Mouse (Mus musculus): ENCODE results near the gene Banp. TPM values are rescaled to one million over a fixed set of nuclear protein-coding genes. Genes with fewer than 3 reads are reported as not detected.

The Banp gene
- 47.2 and 57.7 TPM in 2 replicates for polyA plus RNA-seq (2014; fragmentation: Nextera tagmentation; extraction: Ambion mirVana)

DNA sequence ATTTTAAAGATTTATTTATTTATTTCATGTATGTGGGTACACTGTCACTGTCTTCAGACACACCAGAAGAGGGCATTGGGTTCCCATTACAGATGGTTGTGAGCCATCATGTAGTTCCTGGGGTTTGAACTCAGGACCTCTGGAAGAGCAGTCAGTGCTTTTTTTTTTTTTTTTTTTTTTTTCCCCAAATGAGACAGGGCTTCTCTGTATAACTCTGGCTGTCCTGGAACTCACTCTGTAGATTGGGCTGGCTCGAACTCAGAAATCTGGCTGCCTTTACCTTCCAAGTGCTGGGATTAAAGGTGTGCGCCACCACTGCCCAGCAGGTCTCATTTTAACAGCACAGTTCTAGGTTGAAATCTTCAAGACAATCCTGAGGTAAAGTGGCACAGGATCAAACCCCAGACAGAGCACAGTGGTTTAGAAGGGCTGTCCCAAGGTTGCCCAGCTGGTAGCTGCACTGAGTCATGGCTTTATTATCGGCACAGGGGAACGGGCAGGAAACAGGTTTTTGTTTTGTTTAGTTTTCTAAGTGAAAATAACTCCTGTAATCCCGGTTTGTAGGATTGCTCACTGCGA is at the start of gene Banp:
TSS of gene Banp (plus strand) at position 529 of the 579 bp plus-strand sequence.
- peak within 1 kb of the TSS; percentile 93 for H3K4me3 ChIP-seq (ENCODE audit: low read depth, low read length)
- peaks cover 33% of the 10 kb centered on the region for H3K4me1 ChIP-seq (ENCODE audit: control insufficient read depth, insufficient read depth, low read length)
- no peak for DNase-seq (ENCODE audit: low spot score)
- H3K36me3 ChIP-seq (ENCODE audit: control insufficient read depth, insufficient read depth, low read length): peaks cover 6% of the 10 kb centered on the region
- H3K9me3 ChIP-seq (replicated peaks; ENCODE audit: control insufficient read depth, low read length): no peaks in the 10 kb centered on the region
- no peaks in the 10 kb centered on the region for H3K27me3 ChIP-seq (replicated peaks; ENCODE audit: control insufficient read depth, insufficient read depth, low read length)
- ATAC-seq: no peak
- H3K9ac ChIP-seq (ENCODE audit: low read length): peak within 1 kb of the TSS; percentile 97
- peak within 1 kb of the TSS; percentile 80 for H3K4me2 ChIP-seq (ENCODE audit: low read length)
- WGBS: 64% methylated on average over 6 of the region's 6 CpGs
- peak within 1 kb of the TSS; percentile 96 for H3K27ac ChIP-seq (ENCODE audit: low read depth, low read length)

DNA sequence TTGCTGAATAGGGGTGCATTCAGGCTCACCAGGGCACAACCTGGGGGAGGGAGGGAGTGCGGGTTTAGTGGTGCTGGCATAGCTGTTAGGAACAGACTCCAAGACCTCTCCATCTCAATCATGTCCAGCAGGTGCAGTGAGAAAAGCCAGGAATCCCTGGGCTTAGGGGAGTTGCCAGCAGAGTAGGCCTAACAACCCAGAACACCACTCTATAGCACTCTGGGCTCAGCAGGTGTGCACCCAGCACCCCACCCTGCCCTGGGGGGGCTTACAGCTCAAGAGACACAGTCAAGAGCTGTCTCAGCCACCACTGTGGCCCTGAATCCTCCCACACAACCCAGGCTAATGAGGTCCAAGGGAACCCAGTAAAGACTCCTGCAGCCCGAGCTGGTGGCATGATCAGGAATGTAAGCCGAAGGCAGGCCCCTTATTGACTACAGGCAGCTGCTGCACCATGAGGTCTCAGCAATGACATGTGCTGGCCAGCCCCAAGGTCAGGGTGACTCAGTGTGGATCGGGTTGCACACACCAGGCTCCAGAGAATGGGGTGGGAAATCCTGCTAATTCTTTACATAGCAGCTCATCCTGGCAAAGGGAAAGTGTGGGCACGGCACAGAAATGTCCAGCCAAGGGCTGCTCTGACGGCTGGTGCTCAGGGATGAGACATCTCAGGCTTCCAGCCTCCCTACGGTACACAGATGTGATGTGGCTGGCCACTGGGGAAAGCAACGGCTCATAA is 47.9 kb upstream of the Banp start:
- Histone ChIP-seq H3K4me1 (ENCODE audit: control insufficient read depth, insufficient read depth, low read length) (peaks cover 41% of the 10 kb centered on the region), H3K27me3 (replicated peaks; ENCODE audit: control insufficient read depth, insufficient read depth, low read length) (no peaks in the 10 kb centered on the region), H3K27ac (ENCODE audit: low read depth, low read length) (no peak overlapping the region), H3K9me3 (replicated peaks; ENCODE audit: control insufficient read depth, low read length) (no peaks in the 10 kb centered on the region), H3K4me3 (ENCODE audit: low read depth, low read length) (no peak overlapping the region), H3K4me2 (ENCODE audit: low read length) (0 out of 2 replicates have a peak overlapping the region, but pooled peaks have one; percentile 6), H3K36me3 (ENCODE audit: control insufficient read depth, insufficient read depth, low read length) (no peaks in the 10 kb centered on the region), H3K9ac (ENCODE audit: low read length) (0 out of 2 replicates have a peak overlapping the region, but pooled peaks have one; percentile 25)
- ATAC-seq: no peak
- 71% methylated on average over 8 of the region's 8 CpGs for WGBS
- no peak for DNase-seq (ENCODE audit: low spot score)

DNA sequence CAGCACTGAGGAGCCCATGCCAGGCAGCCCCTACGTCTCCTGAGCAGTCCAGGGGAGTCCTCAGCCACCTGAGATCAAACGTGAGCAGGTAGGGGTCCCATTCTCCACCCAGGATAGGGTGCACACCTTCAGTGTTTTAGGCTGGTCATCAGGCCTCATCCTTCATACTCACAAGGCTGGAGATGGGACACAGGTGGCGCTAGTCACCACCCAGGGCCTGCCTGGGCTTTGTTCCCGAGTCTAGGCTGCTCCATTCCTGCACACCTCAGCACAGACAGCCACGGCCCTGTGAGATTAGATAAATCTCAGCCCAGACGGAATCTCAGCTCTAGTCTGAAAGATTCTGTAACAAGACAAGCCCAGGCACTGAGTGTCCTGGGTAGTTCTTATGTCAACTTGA is 45.6 kb upstream of the Banp start:
- H3K4me1 ChIP-seq (ENCODE audit: control insufficient read depth, insufficient read depth, low read length): peaks cover 23% of the 10 kb centered on the region
- H3K4me2 ChIP-seq (ENCODE audit: low read length): no peak overlapping the region
- no peaks in the 10 kb centered on the region for H3K36me3 ChIP-seq (ENCODE audit: control insufficient read depth, insufficient read depth, low read length)
- 66% methylated on average over 6 of the region's 6 CpGs for WGBS
- DNase-seq (ENCODE audit: low spot score): no peak
- ATAC-seq: no peak
- no peak overlapping the region for H3K27ac ChIP-seq (ENCODE audit: low read depth, low read length)
- no peaks in the 10 kb centered on the region; the same call in 1 of the 2 replicates for H3K27me3 ChIP-seq (replicated peaks; ENCODE audit: control insufficient read depth, insufficient read depth, low read length)
- H3K4me3 ChIP-seq (ENCODE audit: low read depth, low read length): no peak overlapping the region
- H3K9ac ChIP-seq (ENCODE audit: low read length): 0 out of 2 replicates have a peak overlapping the region, but pooled peaks have one; percentile 26
- H3K9me3 ChIP-seq (replicated peaks; ENCODE audit: control insufficient read depth, low read length): no peaks in the 10 kb centered on the region

DNA sequence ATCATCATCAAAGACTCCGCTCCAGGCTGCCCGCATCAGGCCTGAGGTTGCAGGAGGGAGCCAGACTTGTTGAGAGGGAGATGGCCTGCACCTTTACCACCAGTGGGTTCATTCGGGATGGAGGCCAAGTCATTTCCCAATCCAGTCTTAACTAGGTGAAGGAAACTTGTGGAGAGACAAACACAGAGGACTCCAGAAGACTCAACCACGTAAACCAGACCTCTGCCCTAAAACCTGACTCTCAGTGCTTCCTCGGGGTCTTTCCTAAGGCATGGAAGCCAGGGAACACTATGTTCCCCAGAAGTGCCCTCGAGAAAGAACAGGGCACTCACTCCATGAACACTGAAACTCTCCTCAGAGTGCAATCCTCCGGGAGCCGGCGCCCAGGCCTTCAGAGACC is 44.6 kb upstream of the Banp start:
- 86% methylated on average over 9 of the region's 9 CpGs for WGBS
- no peaks in the 10 kb centered on the region for H3K36me3 ChIP-seq (ENCODE audit: control insufficient read depth, insufficient read depth, low read length)
- no peak overlapping the region for H3K4me2 ChIP-seq (ENCODE audit: low read length)
- peak overlapping the region; percentile 37 for H3K9ac ChIP-seq (ENCODE audit: low read length)
- peaks cover 18% of the 10 kb centered on the region for H3K4me1 ChIP-seq (ENCODE audit: control insufficient read depth, insufficient read depth, low read length)
- H3K27me3 ChIP-seq (replicated peaks; ENCODE audit: control insufficient read depth, insufficient read depth, low read length): no peaks in the 10 kb centered on the region; the same call in 1 of the 2 replicates
- ATAC-seq (no peak), DNase-seq (ENCODE audit: low spot score) (no peak)
- no peak overlapping the region for H3K27ac ChIP-seq (ENCODE audit: low read depth, low read length)
- no peaks in the 10 kb centered on the region for H3K9me3 ChIP-seq (replicated peaks; ENCODE audit: control insufficient read depth, low read length)
- 0 out of 2 replicates have a peak overlapping the region, but pooled peaks have one; percentile 75 for H3K4me3 ChIP-seq (ENCODE audit: low read depth, low read length)

DNA sequence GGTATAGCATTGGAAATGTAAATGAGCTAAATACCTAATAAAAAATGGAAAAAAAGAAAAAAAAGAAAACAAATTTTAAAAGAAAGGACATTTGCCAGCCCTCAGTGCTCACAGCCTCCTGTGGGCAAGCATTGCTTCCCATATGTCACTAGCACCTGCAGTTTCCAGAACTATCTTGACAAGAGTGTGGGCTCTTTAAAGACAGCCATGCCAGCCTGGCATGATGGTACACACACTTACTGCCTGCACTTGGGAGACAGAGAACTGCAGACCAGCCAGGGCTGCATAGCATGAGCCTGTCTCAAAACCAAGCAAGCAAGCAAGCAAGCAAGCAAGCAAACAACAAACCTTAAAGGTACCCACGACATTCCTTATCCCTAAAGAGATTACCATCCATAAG is 44.1 kb upstream of the Banp start:
- no peak for DNase-seq (ENCODE audit: low spot score)
- Histone ChIP-seq H3K4me3 (ENCODE audit: low read depth, low read length) (peak overlapping the region; percentile 75; the same call in 1 of the 2 replicates), H3K36me3 (ENCODE audit: control insufficient read depth, insufficient read depth, low read length) (no peaks in the 10 kb centered on the region), H3K4me2 (ENCODE audit: low read length) (peak overlapping the region; percentile 95), H3K27me3 (replicated peaks; ENCODE audit: control insufficient read depth, insufficient read depth, low read length) (no peaks in the 10 kb centered on the region; the same call in 1 of the 2 replicates), H3K27ac (ENCODE audit: low read depth, low read length) (no peak overlapping the region), H3K4me1 (ENCODE audit: control insufficient read depth, insufficient read depth, low read length) (peaks cover 18% of the 10 kb centered on the region), H3K9me3 (replicated peaks; ENCODE audit: control insufficient read depth, low read length) (no peaks in the 10 kb centered on the region), H3K9ac (ENCODE audit: low read length) (peak overlapping the region; percentile 74)
- WGBS: 56% methylated on average over 1 of the region's 1 CpGs
- ATAC-seq: no peak

DNA sequence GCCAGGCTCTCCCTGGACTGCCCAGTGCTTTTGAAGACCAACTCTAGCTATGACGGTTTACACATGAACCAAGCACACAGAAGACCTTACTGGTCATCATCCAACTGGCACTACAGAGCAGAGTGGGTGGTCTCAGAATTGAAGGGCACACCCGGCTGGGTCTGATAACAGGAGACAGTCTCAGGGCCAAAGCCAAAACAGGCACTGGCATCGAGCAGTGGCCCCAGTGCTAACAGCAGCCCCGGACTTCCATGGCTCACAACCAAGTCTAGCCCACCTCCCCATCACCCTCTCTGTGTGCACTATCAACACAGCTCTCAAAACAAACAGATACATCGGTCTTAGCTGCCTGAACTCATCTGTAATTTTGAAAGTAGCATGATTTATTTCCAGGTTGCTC is 43.7 kb upstream of the Banp start:
- no peaks in the 10 kb centered on the region for H3K9me3 ChIP-seq (replicated peaks; ENCODE audit: control insufficient read depth, low read length)
- peak overlapping the region; percentile 95 for H3K4me2 ChIP-seq (ENCODE audit: low read length)
- peak overlapping the region; percentile 74 for H3K9ac ChIP-seq (ENCODE audit: low read length)
- no peak overlapping the region for H3K27ac ChIP-seq (ENCODE audit: low read depth, low read length)
- 32% methylated on average over 5 of the region's 5 CpGs for WGBS
- DNase-seq (ENCODE audit: low spot score) (no peak), ATAC-seq (no peak)
- no peaks in the 10 kb centered on the region; the same call in 1 of the 2 replicates for H3K27me3 ChIP-seq (replicated peaks; ENCODE audit: control insufficient read depth, insufficient read depth, low read length)
- no peaks in the 10 kb centered on the region for H3K36me3 ChIP-seq (ENCODE audit: control insufficient read depth, insufficient read depth, low read length)
- H3K4me3 ChIP-seq (ENCODE audit: low read depth, low read length): peak overlapping the region; percentile 75
- peaks cover 18% of the 10 kb centered on the region for H3K4me1 ChIP-seq (ENCODE audit: control insufficient read depth, insufficient read depth, low read length)

DNA sequence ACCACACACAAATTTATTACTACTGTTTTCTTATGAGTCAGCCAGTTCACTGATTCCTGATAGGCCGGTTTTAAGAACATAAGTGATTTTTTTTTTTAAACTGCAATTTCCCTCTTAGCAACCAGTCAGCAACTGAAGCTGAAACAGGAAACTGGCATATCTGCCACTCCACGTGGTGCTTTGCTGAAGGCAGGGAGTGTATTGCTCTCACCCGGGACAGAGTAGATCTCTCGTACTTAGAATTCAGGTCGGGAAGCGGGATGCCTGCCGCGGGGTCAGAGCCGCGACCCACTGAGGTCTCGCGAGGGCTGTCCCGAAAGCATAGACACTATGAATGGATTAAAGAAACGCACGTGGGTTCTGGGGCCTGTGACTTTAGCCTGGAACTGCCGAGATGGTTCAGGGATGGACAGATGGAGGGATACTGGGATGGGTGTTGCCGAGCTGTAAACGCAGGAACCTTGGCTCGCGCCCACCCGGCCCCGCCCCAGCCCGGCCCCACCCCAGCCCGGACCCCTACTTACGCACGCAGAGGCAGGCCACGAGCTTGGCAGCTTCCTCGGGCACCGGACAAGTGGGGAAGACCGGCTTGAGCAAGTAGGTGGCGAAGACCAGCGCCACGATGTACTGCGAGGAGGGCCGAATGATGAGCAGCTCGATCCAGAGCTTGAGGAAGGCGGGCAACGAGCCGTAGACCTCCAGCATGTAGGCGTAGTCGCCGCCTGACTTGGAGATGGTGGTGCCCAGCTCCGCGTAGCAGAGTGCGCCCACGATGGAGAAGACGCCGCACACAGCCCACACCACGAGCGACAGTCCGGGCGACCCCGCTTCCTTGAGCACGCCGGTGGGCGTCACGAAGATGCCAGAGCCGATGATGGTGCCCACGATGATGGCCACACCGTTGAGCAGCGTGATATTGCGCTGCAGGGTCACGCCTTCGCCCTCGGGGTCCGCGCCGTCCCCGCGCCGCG is 42.7 kb upstream of the Banp start:
- Histone ChIP-seq H3K4me1 (ENCODE audit: control insufficient read depth, insufficient read depth, low read length) (peaks cover 18% of the 10 kb centered on the region), H3K36me3 (ENCODE audit: control insufficient read depth, insufficient read depth, low read length) (no peaks in the 10 kb centered on the region), H3K9me3 (replicated peaks; ENCODE audit: control insufficient read depth, low read length) (no peaks in the 10 kb centered on the region), H3K27me3 (replicated peaks; ENCODE audit: control insufficient read depth, insufficient read depth, low read length) (no peaks in the 10 kb centered on the region; the same call in 1 of the 2 replicates), H3K4me2 (ENCODE audit: low read length) (peak overlapping the region; percentile 95), H3K9ac (ENCODE audit: low read length) (peak overlapping the region; percentile 74), H3K4me3 (ENCODE audit: low read depth, low read length) (peak overlapping the region; percentile 75), H3K27ac (ENCODE audit: low read depth, low read length) (peak overlapping the region; percentile 36; the same call in 1 of the 2 replicates)
- DNase-seq (ENCODE audit: low spot score) (peak; percentile 65), ATAC-seq (peak; percentile 59)
- WGBS: under 1% methylated on average over 72 of the region's 72 CpGs

DNA sequence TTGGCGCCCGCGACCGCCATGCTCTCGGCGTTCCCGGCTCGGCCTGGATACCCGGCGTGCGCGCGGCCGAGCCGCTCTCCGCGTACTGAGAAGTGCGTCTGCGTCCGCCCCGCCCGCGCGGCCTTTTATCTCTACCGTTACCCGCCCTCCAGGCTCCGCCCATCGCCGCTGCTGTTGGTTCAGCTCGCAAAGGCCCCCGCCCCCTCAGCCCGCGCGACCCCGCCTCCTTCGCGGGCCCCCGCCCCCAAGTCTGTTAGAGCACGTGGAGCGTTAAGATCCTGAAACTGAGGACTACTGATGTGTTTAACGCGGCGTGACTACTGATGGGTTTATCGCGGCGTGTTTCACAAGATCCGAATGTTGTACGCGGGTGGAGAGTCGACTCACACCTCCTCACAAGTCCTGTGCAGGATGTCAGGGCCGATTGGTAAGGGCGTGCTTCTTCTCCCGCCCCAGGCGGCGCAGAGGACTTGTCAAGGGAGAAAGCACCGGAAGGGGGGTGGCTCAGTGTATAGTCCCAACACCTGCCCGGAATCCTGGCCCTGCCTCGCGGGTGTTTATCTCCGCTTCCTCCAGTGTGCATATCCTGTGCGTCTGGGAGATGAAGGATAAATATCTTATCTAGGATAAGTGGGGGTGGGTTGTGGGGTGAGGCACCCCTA is 41.8 kb upstream of the Banp start, which contains the start of gene Slc7a5:
TSS of gene Slc7a5 (minus strand) at position 108 of the 662 bp plus-strand sequence.
- no peaks in the 10 kb centered on the region; the same call in 1 of the 2 replicates for H3K27me3 ChIP-seq (replicated peaks; ENCODE audit: control insufficient read depth, insufficient read depth, low read length)
- no peaks in the 10 kb centered on the region for H3K9me3 ChIP-seq (replicated peaks; ENCODE audit: control insufficient read depth, low read length)
- peak; percentile 95 for ATAC-seq
- peaks cover 18% of the 10 kb centered on the region for H3K4me1 ChIP-seq (ENCODE audit: control insufficient read depth, insufficient read depth, low read length)
- peak within 1 kb of the TSS; percentile 75 for H3K4me3 ChIP-seq (ENCODE audit: low read depth, low read length)
- H3K27ac ChIP-seq (ENCODE audit: low read depth, low read length): peak within 1 kb of the TSS; percentile 36; the same call in 1 of the 2 replicates
- peak within 1 kb of the TSS; percentile 74 for H3K9ac ChIP-seq (ENCODE audit: low read length)
- H3K4me2 ChIP-seq (ENCODE audit: low read length): peak within 1 kb of the TSS; percentile 95
- DNase-seq (ENCODE audit: low spot score): peak; percentile 99
- no peaks in the 10 kb centered on the region for H3K36me3 ChIP-seq (ENCODE audit: control insufficient read depth, insufficient read depth, low read length)
- under 1% methylated on average over 43 of the region's 61 CpGs for WGBS

Data from forebrain, embryonic 14.5 days (tissue).